Mouse (Mus musculus) bone marrow, adult 2 months (tissue): Measurements from ENCODE around the gene Herpud2. TPM values are rescaled to one million over a fixed set of nuclear protein-coding genes. Genes with fewer than 3 reads are reported as not detected.

Source experiments
- H3K27ac ChIP-seq: fragments of 200-500 bp; 2 replicates; pipeline ENCODE4 v1.5.1; 2012; ENCODE audit warnings: low read depth, mild to moderate bottlenecking, control low read depth, inconsistent platforms, low read length; ENCODE audit not compliant: control insufficient read depth, poor library complexity, insufficient read depth
- H3K4me1 ChIP-seq: fragments of 200-500 bp; 2 replicates; pipeline ENCODE4 v1.6.1; 2011; ENCODE audit warnings: low read length; ENCODE audit not compliant: control insufficient read depth, insufficient read depth
- H3K4me3 ChIP-seq: fragments of 200-500 bp; replicated peaks from 2 replicates; pipeline ENCODE3; 2011; ENCODE audit warnings: mild to moderate bottlenecking, low read depth, low read length, control low read depth; ENCODE audit not compliant: control insufficient read depth
- CTCF ChIP-seq: fragments of 200-500 bp; IDR thresholded peaks from 2 replicates; pipeline ENCODE4 v1.5.1; 2011; ENCODE audit warnings: low read length, control low read depth; ENCODE audit not compliant: control insufficient read depth, insufficient read depth
- POLR2A ChIP-seq: fragments of 200-500 bp; IDR thresholded peaks from 2 replicates; pipeline ENCODE4 v1.6.1; 2011; ENCODE audit warnings: low read depth, mild to moderate bottlenecking, control low read depth, low read length, borderline replicate concordance; ENCODE audit not compliant: control insufficient read depth
- WGBS: fragments of 180-500 bp; shearing (Covaris S2); methylation state at CpG from one replicate; pipeline ENCODE4 v1.1.7; 2018; 5-methylcytosine and 5-hydroxymethylcytosine counted together
- polyA plus RNA-seq: library from polyadenylated mRNA; stranded (reverse); fragments of >200 nt; gene quantifications from 2 replicates; pipeline ENCODE4 v1.2.4, GENCODE M21; 2011; ENCODE audit warnings: low replicate concordance; ENCODE audit not compliant: missing spikeins, insufficient read depth, insufficient read length

Herpud2 gene
- polyA plus RNA-seq, 1 experiment, result 15.6 TPM

- TF ChIP-seq POLR2A, result no peak
- no peak for TF ChIP-seq CTCF
- Histone ChIP-seq H3K4me1 (no peaks in the 10 kb centered on the region), H3K4me3 (no peak overlapping the region), H3K27ac (no peak overlapping the region)
- WGBS, result 93% methylated on average over 1 of the region's 1 CpGs
These were observed 48.7 kb downstream of the Herpud2 start for GRCm38 (mm10) chr9:25102881-25103280.

GRCm38 (mm10) chr9:25090853-25091252, 60.8 kb downstream of the Herpud2 start:
- Histone ChIP-seq H3K27ac (no peak overlapping the region), H3K4me3 (no peak overlapping the region), H3K4me1 (no peaks in the 10 kb centered on the region; the same call in 1 of the 2 replicates)
- 83% methylated on average over 1 of the region's 1 CpGs for whole genome bisulfite sequencing
- TF ChIP-seq POLR2A (no peak), CTCF (no peak)

- H3K27ac ChIP-seq, result no peak within 1 kb of the TSS
- TF ChIP-seq POLR2A (no peak), CTCF (no peak)
- whole genome bisulfite sequencing, result 74% methylated on average over 2 of the region's 2 CpGs
- no peak within 1 kb of the TSS for H3K4me3 ChIP-seq
- H3K4me1 ChIP-seq, result no peaks in the 10 kb centered on the region; the same call in 1 of the 2 replicates
These were observed 62.5 kb downstream of the Herpud2 start, which contains the start of gene Gm10181 for GRCm38 (mm10) chr9:25089122-25089521. TSS of gene Gm10181 (plus strand) at chr9:25089422.

GRCm38 (mm10) chr9:25076505-25076904, 75.1 kb downstream of the Herpud2 start:
- no peaks in the 10 kb centered on the region for H3K4me1 ChIP-seq
- H3K27ac ChIP-seq, result no peak overlapping the region
- TF ChIP-seq POLR2A (no peak), CTCF (no peak)
- no peak overlapping the region for H3K4me3 ChIP-seq
- WGBS, result 84% methylated on average over 1 of the region's 1 CpGs

- Histone ChIP-seq H3K4me1 (no peaks in the 10 kb centered on the region), H3K4me3 (no peak overlapping the region), H3K27ac (no peak overlapping the region)
- TF ChIP-seq CTCF, result no peak
- no peak for TF ChIP-seq POLR2A
- 9% methylated on average over 3 of the region's 3 CpGs for WGBS
These were observed 75.6 kb downstream of the Herpud2 start for GRCm38 (mm10) chr9:25075977-25076376.

GRCm38 (mm10) chr9:25072666-25073065, 79.0 kb downstream of the Herpud2 start:
- no peak overlapping the region for H3K4me3 ChIP-seq
- no peaks in the 10 kb centered on the region for H3K4me1 ChIP-seq
- 84% methylated on average over 1 of the region's 1 CpGs for WGBS
- H3K27ac ChIP-seq, result no peak overlapping the region
- TF ChIP-seq POLR2A, result no peak
- TF ChIP-seq CTCF, result no peak

GRCm38 (mm10) chr9:25058726-25059125, 92.9 kb downstream of the Herpud2 start:
- Histone ChIP-seq H3K4me3 (no peak overlapping the region), H3K4me1 (no peaks in the 10 kb centered on the region), H3K27ac (no peak overlapping the region)
- WGBS, result 52% methylated on average over 2 of the region's 3 CpGs
- TF ChIP-seq CTCF (no peak), POLR2A (no peak)

Other genes starting within 250 kb of the Herpud2 start
- gene Gm10181, start 62.4 kb downstream of the Herpud2 start, polyA plus RNA-seq, result not detected in 2 replicates
- gene Sept7, start 100.6 kb upstream of the Herpud2 start, polyA plus RNA-seq, result 48.2 and 75.9 TPM in 2 replicates